Mouse (Mus musculus): ENCODE measurements at regions not wholly inside any gene's neighbourhood (a gene's known extent, or its start where the extent isn't known, plus 50 kb on each side); places are given as distances from the start of the nearest gene placed in this dataset.
A peak's percentile ranks its signal among the peaks of the same experiment; 100 is the strongest.

- ATAC-seq (ENCODE audit: poor library complexity, severe bottlenecking): no peak
These were observed 137.3 kb downstream of the Il15 start for GRCm38 (mm10) chr8:82265745-82266144.

GRCm38 (mm10) chr8:82262196-82262595 lies 140.8 kb downstream of the Il15 start:
- ATAC-seq (ENCODE audit: poor library complexity, severe bottlenecking): no peak

- ATAC-seq (ENCODE audit: poor library complexity, severe bottlenecking): no peak
These were observed 142.4 kb downstream of the Il15 start for GRCm38 (mm10) chr8:82260613-82261012.

GRCm38 (mm10) chr8:82255815-82256214 lies 147.2 kb downstream of the Il15 start:
- ATAC-seq (ENCODE audit: poor library complexity, severe bottlenecking): no peak

GRCm38 (mm10) chr8:82252406-82252805 lies 150.6 kb downstream of the Il15 start:
- ATAC-seq (ENCODE audit: poor library complexity, severe bottlenecking): no peak

GRCm38 (mm10) chr8:82249841-82250577 lies 153.0 kb downstream of the Il15 start:
- ATAC-seq (ENCODE audit: poor library complexity, severe bottlenecking): no peak

GRCm38 (mm10) chr8:82244076-82244475 lies 158.9 kb downstream of the Il15 start:
- ATAC-seq (ENCODE audit: poor library complexity, severe bottlenecking): no peak

GRCm38 (mm10) chr8:82229883-82230282 lies 173.1 kb downstream of the Il15 start:
- ATAC-seq (ENCODE audit: poor library complexity, severe bottlenecking): no peak

- no peak for ATAC-seq (ENCODE audit: poor library complexity, severe bottlenecking)
These were observed 201.3 kb downstream of the Il15 start for GRCm38 (mm10) chr8:82201746-82202145.

GRCm38 (mm10) chr8:82200176-82200575 lies 202.8 kb downstream of the Il15 start:
- ATAC-seq (ENCODE audit: poor library complexity, severe bottlenecking): no peak

- ATAC-seq (ENCODE audit: poor library complexity, severe bottlenecking): no peak
These were observed 206.5 kb downstream of the Il15 start for GRCm38 (mm10) chr8:82196504-82196903.

GRCm38 (mm10) chr8:82195112-82195511 lies 207.9 kb downstream of the Il15 start:
- no peak for ATAC-seq (ENCODE audit: poor library complexity, severe bottlenecking)

- ATAC-seq (ENCODE audit: poor library complexity, severe bottlenecking): peak; percentile 81
These were observed 212.0 kb downstream of the Il15 start for GRCm38 (mm10) chr8:82191011-82191410.

GRCm38 (mm10) chr8:82187138-82187880 lies 215.7 kb downstream of the Il15 start:
- no peak for ATAC-seq (ENCODE audit: poor library complexity, severe bottlenecking)

- ATAC-seq (ENCODE audit: poor library complexity, severe bottlenecking): no peak
These were observed 219.0 kb downstream of the Il15 start for GRCm38 (mm10) chr8:82184022-82184421.

All from megakaryocyte, adult 5-6 weeks (primary cell).